Mouse (Mus musculus): Measurements from ENCODE around the gene Atg10. TPM values are rescaled to one million over a fixed set of nuclear protein-coding genes. Genes with fewer than 3 reads are reported as not detected.

The Atg10 gene
- polyA plus RNA-seq, 2 experiments = 5.4 to 18.3 TPM

GRCm38 (mm10) chr13:90894819-90895218, 328.9 kb downstream of the Atg10 start:
- DNase-seq (ENCODE audit: low spot score) (no peak), ATAC-seq (ENCODE audit: low FRiP score, low read depth) (no peak)
- Histone ChIP-seq H3K27ac (replicated peaks; ENCODE audit: low read depth, low read length) (no peak overlapping the region), H3K4me3 (replicated peaks; ENCODE audit: low read length) (no peak overlapping the region), H3K4me1 (ENCODE audit: control insufficient read depth, insufficient read depth, low read length) (no peaks in the 10 kb centered on the region), H3K27me3 (ENCODE audit: control insufficient read depth, insufficient read depth, low read length) (no peaks in the 10 kb centered on the region), H3K9me3 (ENCODE audit: control insufficient read depth, low read length) (no peaks in the 10 kb centered on the region; the same call in 1 of the 2 replicates), H3K4me2 (replicated peaks; ENCODE audit: low read depth, low read length, severe bottlenecking) (no peak overlapping the region), H3K9ac (ENCODE audit: low read depth, low read length, severe bottlenecking) (no peak overlapping the region), H3K36me3 (ENCODE audit: control insufficient read depth, insufficient read depth, low read length) (no peaks in the 10 kb centered on the region)
- WGBS = 82% methylated on average over 4 of the region's 4 CpGs
- TF ChIP-seq POLR2A (IDR thresholded peaks at IDR 0.05; ENCODE audit: borderline replicate concordance, extremely low read depth, insufficient read depth, insufficient read length) = no peak

DNA sequence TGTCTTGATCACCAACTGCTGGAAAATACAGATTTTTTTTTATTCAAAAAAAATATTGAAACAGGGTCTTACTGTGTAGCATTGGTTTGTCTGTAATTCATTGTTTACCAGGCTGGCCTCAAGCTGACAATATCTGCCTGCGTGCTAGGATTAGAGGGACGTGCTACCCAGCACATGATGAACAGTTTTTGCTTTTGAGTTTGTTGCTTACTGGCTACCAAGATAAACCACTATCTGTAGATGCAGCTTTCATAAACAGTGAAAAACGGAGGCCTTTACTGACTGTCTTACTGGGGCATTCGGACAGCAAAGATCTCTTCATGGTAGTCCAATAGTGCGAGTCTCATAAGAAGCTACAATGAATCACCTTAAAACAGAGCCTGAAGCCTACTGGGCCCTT, 333.7 kb downstream of the Atg10 start:
- Histone ChIP-seq H3K27ac (replicated peaks; ENCODE audit: low read depth, low read length) (no peak overlapping the region), H3K4me2 (replicated peaks; ENCODE audit: low read depth, low read length, severe bottlenecking) (no peak overlapping the region), H3K36me3 (ENCODE audit: control insufficient read depth, insufficient read depth, low read length) (no peaks in the 10 kb centered on the region), H3K4me1 (ENCODE audit: control insufficient read depth, insufficient read depth, low read length) (peaks cover 7% of the 10 kb centered on the region; the same call in 1 of the 2 replicates), H3K27me3 (ENCODE audit: control insufficient read depth, insufficient read depth, low read length) (no peaks in the 10 kb centered on the region), H3K4me3 (replicated peaks; ENCODE audit: low read length) (no peak overlapping the region), H3K9ac (ENCODE audit: low read depth, low read length, severe bottlenecking) (no peak overlapping the region), H3K9me3 (ENCODE audit: control insufficient read depth, low read length) (no peaks in the 10 kb centered on the region; the same call in 1 of the 2 replicates)
- WGBS = 91% methylated on average over 5 of the region's 5 CpGs
- no peak for TF ChIP-seq POLR2A (IDR thresholded peaks at IDR 0.05; ENCODE audit: borderline replicate concordance, extremely low read depth, insufficient read depth, insufficient read length)
- no peak for ATAC-seq (ENCODE audit: low FRiP score, low read depth)
- no peak for DNase-seq (ENCODE audit: low spot score)

- DNase-seq (ENCODE audit: low spot score) (peak; percentile 74), ATAC-seq (ENCODE audit: low FRiP score, low read depth) (peak; percentile 77)
- Histone ChIP-seq H3K27ac (replicated peaks; ENCODE audit: low read depth, low read length) (no peak overlapping the region), H3K9me3 (ENCODE audit: control insufficient read depth, low read length) (no peaks in the 10 kb centered on the region), H3K9ac (ENCODE audit: low read depth, low read length, severe bottlenecking) (peak overlapping the region; percentile 37), H3K4me1 (ENCODE audit: control insufficient read depth, insufficient read depth, low read length) (peaks cover 7% of the 10 kb centered on the region; the same call in 1 of the 2 replicates), H3K27me3 (ENCODE audit: control insufficient read depth, insufficient read depth, low read length) (no peaks in the 10 kb centered on the region), H3K4me3 (replicated peaks; ENCODE audit: low read length) (peak overlapping the region; percentile 41), H3K36me3 (ENCODE audit: control insufficient read depth, insufficient read depth, low read length) (no peaks in the 10 kb centered on the region), H3K4me2 (replicated peaks; ENCODE audit: low read depth, low read length, severe bottlenecking) (peak overlapping the region; percentile 61)
- no peak for TF ChIP-seq POLR2A (IDR thresholded peaks at IDR 0.05; ENCODE audit: borderline replicate concordance, extremely low read depth, insufficient read depth, insufficient read length)
- under 1% methylated on average over 18 of the region's 18 CpGs for WGBS
Measured at GRCm38 (mm10) chr13:90886568-90886983, 337.2 kb downstream of the Atg10 start.

- Histone ChIP-seq H3K9me3 (ENCODE audit: control insufficient read depth, low read length) (no peaks in the 10 kb centered on the region), H3K27ac (replicated peaks; ENCODE audit: low read depth, low read length) (no peak overlapping the region), H3K4me1 (ENCODE audit: control insufficient read depth, insufficient read depth, low read length) (peaks cover 7% of the 10 kb centered on the region; the same call in 1 of the 2 replicates), H3K4me2 (replicated peaks; ENCODE audit: low read depth, low read length, severe bottlenecking) (peak overlapping the region; percentile 61), H3K27me3 (ENCODE audit: control insufficient read depth, insufficient read depth, low read length) (no peaks in the 10 kb centered on the region), H3K36me3 (ENCODE audit: control insufficient read depth, insufficient read depth, low read length) (no peaks in the 10 kb centered on the region), H3K9ac (ENCODE audit: low read depth, low read length, severe bottlenecking) (peak overlapping the region; percentile 37), H3K4me3 (replicated peaks; ENCODE audit: low read length) (peak overlapping the region; percentile 41)
- TF ChIP-seq POLR2A (IDR thresholded peaks at IDR 0.05; ENCODE audit: borderline replicate concordance, extremely low read depth, insufficient read depth, insufficient read length) = no peak
- ATAC-seq (ENCODE audit: low FRiP score, low read depth) (no peak; the same call in 1 of the 2 replicates), DNase-seq (ENCODE audit: low spot score) (no peak)
- WGBS = 44% methylated on average over 13 of the region's 13 CpGs
Measured at GRCm38 (mm10) chr13:90885856-90886532, 337.8 kb downstream of the Atg10 start.

Other genes with a start within 250 kb of the Atg10 start
- gene Ssbp2, start 236.3 kb upstream of the Atg10 start, polyA plus RNA-seq (2012; rRNA removed) = 109 and 118 TPM in 2 replicates
- 174 and 203 TPM in 2 replicates for gene Ssbp2, start 236.3 kb upstream of the Atg10 start, polyA plus RNA-seq (2014; fragmentation: Nextera tagmentation; extraction: Ambion mirVana)

All from limb, embryonic 14.5 days (tissue).